Mouse (Mus musculus): ENCODE measurements around the gene Zfp644. TPM values are rescaled to one million over a fixed set of nuclear protein-coding genes. Genes with fewer than 3 reads are reported as not detected.

Gene Zfp644
- polyA plus RNA-seq, 1 experiment from 2014 or later = 106 TPM

- Histone ChIP-seq H3K4me1 (ENCODE audit: control insufficient read depth, insufficient read depth, low read length) (peaks cover 13% of the 10 kb centered on the region; the same call in 1 of the 2 replicates), H3K9ac (ENCODE audit: low read length) (peak overlapping the region; percentile 65), H3K27ac (ENCODE audit: low read depth, low read length) (no peak overlapping the region), H3K4me3 (ENCODE audit: low read depth, low read length) (peak overlapping the region; percentile 44), H3K36me3 (ENCODE audit: control insufficient read depth, insufficient read depth, low read length) (no peaks in the 10 kb centered on the region), H3K4me2 (ENCODE audit: low read length) (peak overlapping the region; percentile 84), H3K27me3 (replicated peaks; ENCODE audit: control insufficient read depth, insufficient read depth, low read length) (peaks cover 44% of the 10 kb centered on the region), H3K9me3 (replicated peaks; ENCODE audit: control insufficient read depth, low read length) (no peaks in the 10 kb centered on the region)
- DNase-seq (ENCODE audit: low spot score) (peak; percentile 73), ATAC-seq (peak; percentile 79)
- under 1% methylated on average over 16 of the region's 45 CpGs for WGBS
These were observed 122.5 kb downstream of the Zfp644 start for GRCm38 (mm10) chr5:106574560-106574946.

GRCm38 (mm10) chr5:106573742-106574559 is 123.1 kb downstream of the Zfp644 start:
- Histone ChIP-seq H3K27me3 (replicated peaks; ENCODE audit: control insufficient read depth, insufficient read depth, low read length) (peaks cover 46% of the 10 kb centered on the region), H3K4me3 (ENCODE audit: low read depth, low read length) (peak overlapping the region; percentile 44), H3K4me2 (ENCODE audit: low read length) (peak overlapping the region; percentile 84), H3K36me3 (ENCODE audit: control insufficient read depth, insufficient read depth, low read length) (no peaks in the 10 kb centered on the region), H3K9me3 (replicated peaks; ENCODE audit: control insufficient read depth, low read length) (no peaks in the 10 kb centered on the region), H3K27ac (ENCODE audit: low read depth, low read length) (no peak overlapping the region), H3K4me1 (ENCODE audit: control insufficient read depth, insufficient read depth, low read length) (peaks cover 13% of the 10 kb centered on the region; the same call in 1 of the 2 replicates), H3K9ac (ENCODE audit: low read length) (peak overlapping the region; percentile 65)
- 6% methylated on average over 50 of the region's 55 CpGs for WGBS
- DNase-seq (ENCODE audit: low spot score) (no peak), ATAC-seq (no peak; the same call in 1 of the 2 replicates)

Other genes with a start within 250 kb of the Zfp644 start
- 1.9 and 2.0 TPM in 2 replicates for gene Barhl2, start 239.1 kb downstream of the Zfp644 start, polyA plus RNA-seq (2014; fragmentation: Nextera tagmentation; extraction: Ambion mirVana)
- gene Gm17304, start 88.2 kb downstream of the Zfp644 start, polyA plus RNA-seq (2014; fragmentation: Nextera tagmentation; extraction: Ambion mirVana) = not detected in 2 replicates
- gene Hfm1, start 229.0 kb upstream of the Zfp644 start, polyA plus RNA-seq (2014; fragmentation: Nextera tagmentation; extraction: Ambion mirVana) = 4.2 and 4.7 TPM in 2 replicates

Measured in forebrain, embryonic 14.5 days (tissue).